Mouse (Mus musculus) cerebellum, postnatal 25 days (tissue): ENCODE results near the gene Mis12.

Source experiments
- DNase-seq, 2 experiments: peaks; one replicate each; pipeline ENCODE4 v3.0.0; 2021; ENCODE audit warnings: mixed read lengths in 2 of 2

The Mis12 gene

GRCm38 (mm10) chr11:71018416-71019200, 803 bp upstream of the Mis12 start:
- DNase-seq: no peak

GRCm38 (mm10) chr11:71028280-71028679, 8.9 kb downstream of the Mis12 start:
- DNase-seq: no peak

DNA sequence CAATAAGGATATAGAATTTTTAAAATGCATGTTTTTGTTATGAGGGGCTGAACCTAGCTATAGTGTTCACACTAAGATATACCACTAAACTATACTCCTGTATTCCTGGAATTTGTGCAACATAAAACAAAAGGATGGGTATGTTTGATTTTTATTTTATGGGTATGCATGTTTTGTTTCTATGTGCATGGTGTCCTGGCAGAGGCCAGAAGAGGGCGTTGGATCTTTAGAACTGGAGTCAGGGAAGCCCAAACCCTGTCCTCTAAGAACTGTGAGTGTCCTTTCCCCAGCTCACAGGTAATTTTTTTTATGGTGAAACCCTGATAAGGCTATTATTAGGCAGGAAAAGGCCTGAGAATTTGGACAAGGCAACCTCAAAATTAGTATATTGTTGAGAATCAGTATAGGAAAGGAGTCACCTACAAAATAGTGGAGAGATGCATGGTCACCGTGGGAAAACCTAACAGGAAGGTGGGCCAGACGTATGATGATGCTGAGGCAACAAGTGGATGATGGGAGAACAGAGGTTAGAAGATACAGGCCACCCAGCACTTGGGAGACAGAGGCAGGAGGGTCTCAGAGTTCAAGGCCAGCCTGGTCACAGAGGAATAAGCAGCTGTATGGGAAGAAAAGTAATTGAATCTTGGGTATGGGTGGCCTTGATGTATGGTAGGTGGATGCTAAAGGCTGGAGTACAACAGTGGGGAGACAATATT, 10.2 kb downstream of the Mis12 start:
- DNase-seq: no peak

DNA sequence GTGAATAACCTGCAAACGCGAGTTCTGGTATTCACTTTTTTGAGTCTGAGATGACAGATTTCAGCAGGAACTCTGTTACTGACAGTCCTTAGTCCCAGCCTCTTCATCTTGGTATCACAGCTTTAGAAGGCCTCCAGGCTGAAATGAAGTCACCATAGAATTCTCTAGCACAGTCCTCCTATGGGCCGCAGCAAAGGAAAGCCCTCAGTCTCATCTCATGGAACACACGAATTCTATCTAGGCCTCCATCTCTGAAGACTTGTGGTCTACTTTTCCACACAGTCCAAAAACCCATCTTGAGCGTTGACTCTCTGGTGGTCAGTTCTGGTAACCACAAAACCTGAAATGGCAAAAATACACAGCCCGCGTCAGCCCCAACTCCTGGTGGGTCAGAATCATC, 12.7 kb downstream of the Mis12 start:
- no peak for DNase-seq

GRCm38 (mm10) chr11:71032491-71033162, 13.2 kb downstream of the Mis12 start:
- DNase-seq: peak; percentile 10 to 14

GRCm38 (mm10) chr11:71033163-71033761, 13.9 kb downstream of the Mis12 start, which contains the start of gene 6330403K07Rik:
Gene 6330403K07Rik, minus strand, starts transcription at chr11:71033513.
- peak; percentile 24 to 40 for DNase-seq

DNA sequence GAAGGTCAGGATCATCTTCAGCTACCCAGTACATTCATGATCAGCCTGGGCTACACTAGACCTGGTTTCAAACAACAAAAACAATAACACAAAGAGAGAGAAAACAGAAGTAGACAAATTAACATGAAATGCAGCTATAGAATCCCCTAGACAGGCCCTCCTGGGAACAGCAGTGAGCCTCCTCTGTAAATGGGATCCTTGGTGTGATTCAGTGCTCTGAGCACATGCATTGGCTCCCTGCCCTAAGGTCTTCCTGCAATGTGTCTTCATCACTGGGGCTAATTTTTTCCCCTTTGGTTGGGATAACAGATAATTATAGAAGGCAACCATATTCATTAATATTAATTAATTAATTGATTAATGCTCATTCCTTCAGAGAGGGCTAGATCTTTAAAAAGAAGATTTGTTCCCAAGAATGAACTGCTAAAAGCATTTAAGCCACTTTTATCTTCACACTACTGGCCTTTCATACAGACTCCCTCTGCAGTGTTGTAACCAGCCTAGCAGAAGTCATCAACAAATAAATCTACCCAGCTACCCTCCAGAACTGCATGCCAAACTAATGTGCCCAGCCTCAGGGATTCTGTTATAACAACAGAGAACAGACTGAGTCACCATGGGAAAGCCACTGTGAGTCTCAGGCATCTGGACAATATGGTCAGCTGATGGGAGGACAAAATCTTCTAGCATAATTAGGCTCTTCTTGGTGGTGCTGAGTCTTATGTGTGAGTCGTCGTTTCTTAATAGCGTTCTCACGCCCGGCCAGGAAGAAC, 20.3 kb downstream of the Mis12 start:
- DNase-seq: no peak

DNA sequence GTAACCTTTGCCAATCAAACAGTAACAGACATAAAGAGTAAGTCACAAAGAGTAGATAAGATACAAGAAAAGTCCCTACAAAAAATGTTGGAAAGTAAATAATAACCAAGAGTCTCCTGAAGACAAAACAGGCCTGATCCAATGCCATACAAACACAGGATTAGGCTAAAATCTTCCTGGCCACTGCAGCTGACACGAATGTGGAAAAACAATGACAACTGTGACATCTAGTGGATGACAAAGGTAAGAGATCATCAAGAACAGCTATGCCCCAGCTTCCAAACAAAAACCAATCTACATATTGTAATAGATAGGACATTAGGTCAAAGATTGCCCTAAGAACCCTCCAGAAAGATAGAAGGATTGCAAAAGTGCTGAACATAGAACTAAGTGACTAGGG, 33.1 kb downstream of the Mis12 start:
- DNase-seq: peak in 1 of 2 experiments; percentile 14

GRCm38 (mm10) chr11:71076342-71076741, 56.9 kb downstream of the Mis12 start:
- no peak for DNase-seq
